ENCODE assay signal across 8 mouse cellular contexts in genomic region chr3:153944335-153944990, GRCm38 (mm10). TPM values are rescaled to one million over a fixed set of nuclear protein-coding genes. Genes with fewer than 3 reads are reported as not detected.
A peak's percentile ranks its signal among the peaks of the same experiment; 100 is the strongest.
DNase-seq lines count a peak whose midpoint lies in the region; ATAC-seq lines count a peak whose summit lies in the region.

Gene Acadm, minus strand, starts transcription at chr3:153944632.

- H3K36me3 ChIP-seq in hindbrain, embryonic 11.5 days (ENCODE audit: control insufficient read depth, insufficient read depth, low read length) = no peaks in the 10 kb centered on the region

- no peaks in the 10 kb centered on the region for H3K4me1 ChIP-seq in hindbrain, embryonic 11.5 days (replicated peaks; ENCODE audit: control insufficient read depth, insufficient read depth, low read length)

- H3K9ac ChIP-seq in hindbrain, embryonic 11.5 days (ENCODE audit: low read depth, low read length) = peak within 1 kb of the TSS; percentile 73

- ATAC-seq in hindbrain, embryonic 11.5 days (ENCODE audit: low FRiP score) = peak; percentile 99

- peak within 1 kb of the TSS; percentile 67 for H3K4me2 ChIP-seq in hindbrain, embryonic 11.5 days (replicated peaks; ENCODE audit: low read depth, low read length)

- no peaks in the 10 kb centered on the region for H3K9me3 ChIP-seq in hindbrain, embryonic 11.5 days (ENCODE audit: control insufficient read depth, low read length)

- WGBS in hindbrain, embryonic 11.5 days = under 1% methylated on average over 37 of the region's 41 CpGs

- peak within 1 kb of the TSS; percentile 70 for H3K27ac ChIP-seq in hindbrain, embryonic 11.5 days (ENCODE audit: low read depth, low read length)

- H3K4me3 ChIP-seq in hindbrain, embryonic 11.5 days (ENCODE audit: low read depth, low read length) = peak within 1 kb of the TSS; percentile 69

- peak; percentile 94 for DNase-seq in MN1 (ENCODE audit: low spot score)
- peak; percentile 98 for DNase-seq in cerebellum, adult 9-10 months
- peak; percentile 91 to 94 for DNase-seq in frontal cortex, adult 2 months (ENCODE audit: extremely low spot score in 1 of 2, low spot score in 1 of 2)
- peak; percentile 99 for DNase-seq in hindbrain, embryonic 11.5 days (ENCODE audit: low spot score)
- peak; percentile 93 to 96 for DNase-seq in layer of hippocampus, postnatal 10 days (ENCODE audit: low spot score in 2 of 2)
- peak; percentile 98 for DNase-seq in lung, postnatal 10 days
- DNase-seq in ovary, postnatal 36 days (ENCODE audit: low spot score) = peak; percentile 99
- DNase-seq in thymus, postnatal 25 days = peak; percentile 99

- no peaks in the 10 kb centered on the region for H3K27me3 ChIP-seq in hindbrain, embryonic 11.5 days (ENCODE audit: control insufficient read depth, insufficient read depth, low read length)

RNA-seq across cellular contexts. Expression of gene Acadm, which starts in this region (rescaled TPM):
- polyA plus RNA-seq in frontal cortex, adult 2 months (2012; rRNA removed) = 81.7 and 90.0 TPM in 2 replicates
- polyA plus RNA-seq in hindbrain, embryonic 11.5 days (2014; fragmentation: Nextera tagmentation; extraction: Ambion mirVana) = 55.0 and 63.6 TPM in 2 replicates
- total RNA-seq in layer of hippocampus, postnatal 10 days (2021) = 10 to 100 TPM; 43.8 to 58.1 TPM

Comparison
In these comparisons a context has a peak if more than half of its experiments do, and no peak if none do; other contexts are left out.
1. Peak in every context shown above with its lines: DNase-seq, ATAC-seq, H3K4me3 ChIP-seq and H3K27ac ChIP-seq.